Mouse (Mus musculus): ENCODE results near the gene Rad51. TPM values are rescaled to one million over a fixed set of nuclear protein-coding genes. Genes with fewer than 3 reads are reported as not detected.

Gene Rad51
- polyA plus RNA-seq, 1 experiment = 11.9 TPM

DNA sequence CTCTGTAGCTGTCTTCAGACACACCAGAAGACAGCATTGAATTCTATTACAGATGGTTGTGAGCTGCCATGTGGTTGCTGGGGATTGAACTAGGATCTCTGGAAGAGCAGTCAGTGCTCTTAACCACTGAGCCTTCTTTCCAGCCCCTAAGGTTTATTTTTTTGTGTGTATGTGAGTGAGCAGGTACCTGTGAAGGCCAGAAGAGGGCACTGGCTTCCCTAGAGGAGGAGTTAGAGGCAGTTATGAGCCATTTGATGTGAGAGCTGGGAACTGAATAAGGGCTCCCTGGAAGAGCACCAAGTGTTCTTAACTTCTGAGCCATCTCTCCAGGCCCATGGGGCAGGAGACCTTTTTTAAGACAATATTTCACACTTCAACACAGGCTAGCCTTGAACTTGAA is 52.8 kb downstream of the Rad51 start:
- no peak for TF ChIP-seq CTCF (IDR thresholded peaks at IDR 0.05; ENCODE audit: borderline replicate concordance, extremely low read depth, insufficient read depth, insufficient read length)
- no peak for TF ChIP-seq POLR2A (IDR thresholded peaks at IDR 0.05; ENCODE audit: borderline replicate concordance, extremely low read depth, insufficient read depth, insufficient read length, poor library complexity, severe bottlenecking)
- no peak for DNase-seq (ENCODE audit: low read depth)

DNA sequence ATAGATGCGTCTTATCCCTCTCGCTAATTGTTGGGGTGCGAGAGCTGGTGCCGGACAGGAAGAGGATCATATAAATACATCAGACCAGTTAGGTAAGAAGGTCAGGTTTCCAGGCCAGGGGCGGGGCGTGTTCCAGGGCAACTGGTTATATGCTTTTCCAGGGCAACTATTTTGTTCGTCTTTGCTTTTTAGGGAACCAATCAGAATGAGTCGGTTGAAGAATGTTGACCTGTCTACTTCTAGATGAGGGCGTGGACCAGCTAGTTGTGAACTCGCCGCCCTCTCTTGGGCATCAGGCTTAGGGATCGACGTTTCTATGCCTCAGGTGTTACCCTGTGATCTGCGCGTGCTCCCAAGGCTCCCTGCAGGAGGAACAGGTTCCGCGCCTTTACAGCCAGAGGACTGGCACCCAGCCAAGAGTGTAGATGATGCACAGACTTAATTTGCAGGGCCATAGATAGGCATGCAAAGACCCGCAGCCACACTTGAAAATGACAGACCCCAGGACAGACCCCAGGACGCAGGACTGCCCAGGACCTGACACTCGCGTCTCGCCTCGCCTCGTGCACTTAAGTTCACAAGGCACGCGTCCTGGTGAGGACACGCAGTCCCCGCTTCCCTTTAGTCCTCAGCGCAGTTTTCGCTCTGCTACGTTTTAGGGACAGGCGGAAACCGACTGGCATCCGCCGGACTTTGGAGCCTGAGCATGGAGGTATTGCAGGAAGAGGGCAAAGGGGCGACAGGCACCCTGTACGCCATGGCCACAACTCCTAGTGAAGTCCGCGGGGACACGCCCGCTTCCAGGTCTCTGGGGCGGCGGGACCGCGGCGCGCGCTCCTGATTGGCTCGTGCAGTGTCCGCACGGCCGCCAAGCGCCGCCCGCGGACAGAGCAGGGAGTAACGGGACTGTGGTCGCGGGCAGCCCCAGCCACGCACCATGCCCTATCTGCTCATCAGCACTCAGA is 54.6 kb downstream of the Rad51 start, which contains the start of gene Gchfr:
Gchfr (plus strand) TSS at position 873 of the 965 bp plus-strand sequence.
- TF ChIP-seq POLR2A (IDR thresholded peaks at IDR 0.05; ENCODE audit: borderline replicate concordance, extremely low read depth, insufficient read depth, insufficient read length, poor library complexity, severe bottlenecking) (no peak), CTCF (IDR thresholded peaks at IDR 0.05; ENCODE audit: borderline replicate concordance, extremely low read depth, insufficient read depth, insufficient read length) (no peak)
- DNase-seq (ENCODE audit: low read depth) = peak; percentile 75

DNA sequence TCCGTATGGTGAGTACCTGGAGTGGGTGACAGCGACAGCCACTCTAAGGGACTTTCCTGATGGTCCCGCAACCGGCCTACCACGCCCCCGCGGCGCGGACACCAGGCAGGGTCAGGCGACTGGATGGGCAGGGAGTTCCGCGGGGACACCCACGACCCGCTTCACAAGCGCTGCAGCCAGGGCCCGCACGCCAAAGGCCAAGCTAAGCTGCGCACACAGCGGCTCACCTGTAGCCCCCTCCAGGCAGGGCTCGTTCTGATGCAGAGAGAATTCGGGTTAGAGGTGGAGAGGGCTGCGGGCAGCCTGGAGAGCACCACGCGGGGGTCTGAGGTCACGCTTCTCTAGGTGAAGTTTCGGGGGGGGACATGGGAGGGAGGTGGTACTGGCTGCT is 55.3 kb downstream of the Rad51 start:
- no peak for TF ChIP-seq POLR2A (IDR thresholded peaks at IDR 0.05; ENCODE audit: borderline replicate concordance, extremely low read depth, insufficient read depth, insufficient read length, poor library complexity, severe bottlenecking)
- no peak for TF ChIP-seq CTCF (IDR thresholded peaks at IDR 0.05; ENCODE audit: borderline replicate concordance, extremely low read depth, insufficient read depth, insufficient read length)
- no peak for DNase-seq (ENCODE audit: low read depth)

DNA sequence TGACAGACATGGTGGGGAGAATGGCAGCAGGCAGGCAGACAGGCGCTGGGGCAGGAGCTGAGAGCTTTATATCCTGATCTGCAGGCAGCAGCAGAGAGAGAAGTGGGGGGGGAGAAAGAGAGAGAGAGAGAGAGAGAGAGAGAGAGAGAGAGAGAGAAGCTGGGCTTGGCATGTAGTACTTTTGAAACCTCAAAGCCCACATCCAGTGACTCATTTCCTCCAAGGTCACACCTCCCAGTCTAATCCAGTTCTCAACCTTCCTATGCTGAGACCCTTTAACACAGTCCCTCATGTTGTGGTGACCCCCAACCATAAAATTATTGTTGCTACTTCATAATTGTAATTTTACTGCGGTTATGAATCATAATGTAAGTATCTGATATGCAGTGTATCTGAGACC is 57.7 kb downstream of the Rad51 start:
- TF ChIP-seq POLR2A (IDR thresholded peaks at IDR 0.05; ENCODE audit: borderline replicate concordance, extremely low read depth, insufficient read depth, insufficient read length, poor library complexity, severe bottlenecking) = no peak
- TF ChIP-seq CTCF (IDR thresholded peaks at IDR 0.05; ENCODE audit: borderline replicate concordance, extremely low read depth, insufficient read depth, insufficient read length) = no peak
- no peak for DNase-seq (ENCODE audit: low read depth)

DNA sequence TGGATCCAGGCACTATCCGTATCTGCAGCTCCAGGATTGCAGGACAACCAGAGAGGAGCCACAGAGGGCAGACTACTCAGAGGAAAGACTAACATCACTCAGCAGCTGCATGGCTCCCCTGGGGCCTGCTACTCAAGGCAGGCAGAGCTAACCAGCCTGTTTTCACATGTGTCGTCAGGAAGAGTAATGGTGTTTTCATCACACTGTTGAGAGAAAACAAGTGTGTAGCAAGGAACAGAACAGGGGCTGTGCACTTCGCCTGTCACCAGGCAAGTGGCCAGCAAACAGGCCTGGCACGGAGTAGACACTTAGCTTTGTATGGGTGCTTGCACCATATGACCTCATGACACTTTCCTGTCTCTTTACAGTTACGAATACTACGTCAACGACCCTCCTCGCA is 59.0 kb downstream of the Rad51 start:
- TF ChIP-seq POLR2A (IDR thresholded peaks at IDR 0.05; ENCODE audit: borderline replicate concordance, extremely low read depth, insufficient read depth, insufficient read length, poor library complexity, severe bottlenecking) (no peak), CTCF (IDR thresholded peaks at IDR 0.05; ENCODE audit: borderline replicate concordance, extremely low read depth, insufficient read depth, insufficient read length) (no peak)
- DNase-seq (ENCODE audit: low read depth) = no peak

DNA sequence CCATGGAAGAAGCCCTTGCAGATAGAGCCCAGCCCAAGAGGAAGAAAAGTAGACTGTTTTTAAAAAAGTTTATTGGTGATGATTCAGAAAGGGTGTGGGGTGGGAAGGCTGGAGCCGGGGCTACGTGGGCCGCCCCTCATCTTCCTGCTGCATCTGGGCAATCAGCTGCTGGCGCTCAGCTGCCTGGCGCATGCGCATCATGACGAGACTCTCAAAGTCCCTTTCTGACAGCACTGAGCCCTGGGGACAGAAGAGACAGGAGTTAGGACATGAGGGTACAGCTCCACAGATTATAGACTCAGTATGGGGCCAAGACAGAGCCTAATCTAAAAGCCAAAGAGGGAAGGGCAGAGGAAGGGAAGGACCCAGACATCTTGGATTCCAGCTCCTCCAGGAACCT is 59.9 kb downstream of the Rad51 start:
- TF ChIP-seq POLR2A (IDR thresholded peaks at IDR 0.05; ENCODE audit: borderline replicate concordance, extremely low read depth, insufficient read depth, insufficient read length, poor library complexity, severe bottlenecking) (no peak), CTCF (IDR thresholded peaks at IDR 0.05; ENCODE audit: borderline replicate concordance, extremely low read depth, insufficient read depth, insufficient read length) (no peak)
- DNase-seq (ENCODE audit: low read depth) = peak; percentile 14

DNA sequence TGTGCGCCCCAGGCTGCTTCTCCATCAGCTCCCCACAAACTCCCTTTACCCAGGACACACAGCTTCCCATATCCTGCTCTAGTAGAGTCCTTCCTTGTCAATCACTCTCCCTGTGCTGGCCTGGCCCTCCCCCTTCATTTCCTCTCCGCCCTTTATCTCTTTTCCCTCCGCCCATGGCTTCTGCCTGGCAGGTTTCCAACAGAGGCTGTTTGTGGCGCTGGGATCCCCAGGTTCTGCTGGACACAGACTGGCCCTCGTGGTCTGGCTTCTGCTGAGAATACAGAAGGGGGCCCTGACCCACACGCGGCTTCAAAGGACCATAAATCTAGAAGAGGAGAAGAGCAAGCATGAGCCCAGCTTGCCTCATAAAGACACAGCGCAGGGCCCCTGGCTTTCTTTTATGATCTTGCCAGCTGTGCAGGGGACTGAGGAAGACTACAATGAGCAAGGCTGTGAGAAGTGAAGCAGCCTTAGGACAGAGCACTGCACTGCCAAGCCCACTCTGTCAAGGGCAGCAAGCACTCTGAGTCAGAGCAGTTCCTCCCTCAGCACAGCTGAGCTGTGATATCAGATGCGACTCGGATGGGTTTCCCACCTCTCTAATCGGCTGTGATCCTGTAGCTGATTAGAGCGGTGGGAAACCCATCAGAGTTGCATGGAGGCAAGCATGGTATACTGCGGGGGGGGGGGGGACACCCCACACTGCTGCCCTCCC is 60.4 kb downstream of the Rad51 start:
- peak; percentile 62 for DNase-seq (ENCODE audit: low read depth)
- TF ChIP-seq CTCF (IDR thresholded peaks at IDR 0.05; ENCODE audit: borderline replicate concordance, extremely low read depth, insufficient read depth, insufficient read length) = no peak
- TF ChIP-seq POLR2A (IDR thresholded peaks at IDR 0.05; ENCODE audit: borderline replicate concordance, extremely low read depth, insufficient read depth, insufficient read length, poor library complexity, severe bottlenecking) = no peak

DNA sequence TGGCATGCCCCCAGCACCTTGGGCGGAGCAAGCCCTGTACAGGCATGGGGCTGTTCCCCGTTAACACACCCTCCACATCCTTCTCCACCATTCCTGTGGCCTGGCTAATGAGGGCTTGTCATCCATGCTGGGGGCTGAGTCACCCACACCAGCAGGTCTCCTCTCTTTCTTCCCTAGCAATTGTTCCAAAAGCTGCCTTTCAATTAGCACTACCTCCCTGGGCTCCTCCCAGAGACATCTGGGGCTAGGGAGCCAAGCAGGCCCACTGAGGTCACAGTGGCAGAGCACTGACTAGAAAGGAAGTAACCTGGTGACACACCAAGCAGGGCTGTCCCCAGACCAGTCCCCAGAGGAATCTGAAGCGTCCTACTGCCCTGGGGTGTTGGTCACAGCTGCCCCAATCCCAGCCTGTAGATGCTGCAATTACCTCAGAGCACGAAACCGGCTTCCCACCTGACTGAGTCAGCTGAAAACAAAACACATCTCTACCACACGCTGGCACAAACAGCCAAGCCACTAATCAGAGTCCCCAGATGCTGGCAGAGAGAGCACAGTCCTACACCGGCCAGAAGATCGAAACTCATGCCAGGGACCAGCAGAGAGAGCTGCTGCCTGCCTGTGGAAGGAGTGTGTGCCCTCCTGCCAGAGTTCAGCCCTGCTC is 61.5 kb downstream of the Rad51 start, which contains the start of gene Gm14137:
Gm14137 (plus strand) TSS at position 519 of the 661 bp plus-strand sequence.
- DNase-seq (ENCODE audit: low read depth) = peak; percentile 35
- no peak for TF ChIP-seq CTCF (IDR thresholded peaks at IDR 0.05; ENCODE audit: borderline replicate concordance, extremely low read depth, insufficient read depth, insufficient read length)
- TF ChIP-seq POLR2A (IDR thresholded peaks at IDR 0.05; ENCODE audit: borderline replicate concordance, extremely low read depth, insufficient read depth, insufficient read length, poor library complexity, severe bottlenecking) = no peak

DNA sequence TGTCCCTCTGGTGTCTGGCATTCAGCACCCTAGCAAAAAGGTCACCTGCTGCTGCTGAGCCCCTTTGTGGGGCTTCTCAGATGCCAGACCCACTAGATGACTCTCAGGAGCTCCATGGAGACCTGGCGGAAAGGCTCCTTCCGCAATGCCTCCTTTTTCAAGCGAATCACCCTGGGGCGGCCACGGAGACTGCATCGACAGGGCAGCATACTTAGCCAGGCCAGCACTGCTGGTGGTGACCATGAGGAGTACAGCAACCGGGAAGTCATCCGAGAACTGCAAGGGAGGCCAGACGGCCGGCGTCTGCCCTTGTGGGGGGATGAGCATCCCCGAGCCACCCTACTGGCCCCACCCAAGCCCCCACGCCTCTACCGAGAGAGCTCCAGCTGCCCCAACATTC is 62.3 kb downstream of the Rad51 start:
- no peak for TF ChIP-seq CTCF (IDR thresholded peaks at IDR 0.05; ENCODE audit: borderline replicate concordance, extremely low read depth, insufficient read depth, insufficient read length)
- no peak for TF ChIP-seq POLR2A (IDR thresholded peaks at IDR 0.05; ENCODE audit: borderline replicate concordance, extremely low read depth, insufficient read depth, insufficient read length, poor library complexity, severe bottlenecking)
- no peak for DNase-seq (ENCODE audit: low read depth)

DNA sequence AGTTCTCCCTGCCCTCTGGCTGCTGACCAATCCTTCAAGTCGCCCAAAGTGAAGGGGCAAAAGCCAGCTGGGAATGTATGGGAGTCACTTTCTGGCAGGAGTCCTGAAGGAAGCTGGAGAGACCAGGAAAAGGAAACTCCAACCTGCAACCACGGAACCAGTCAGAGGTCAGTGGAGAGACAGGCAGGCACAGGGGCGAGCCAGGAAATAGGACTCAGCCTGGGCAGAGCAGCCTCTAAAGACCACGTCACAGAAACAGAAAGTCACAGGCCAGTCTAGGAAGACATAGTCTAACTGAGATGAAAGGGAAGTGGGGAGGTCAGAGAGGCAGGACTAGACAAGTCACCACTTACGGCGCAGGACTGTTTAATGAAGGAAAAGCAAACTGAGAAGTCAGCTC is 63.0 kb downstream of the Rad51 start:
- DNase-seq (ENCODE audit: low read depth) = no peak
- TF ChIP-seq CTCF (IDR thresholded peaks at IDR 0.05; ENCODE audit: borderline replicate concordance, extremely low read depth, insufficient read depth, insufficient read length) (no peak), POLR2A (IDR thresholded peaks at IDR 0.05; ENCODE audit: borderline replicate concordance, extremely low read depth, insufficient read depth, insufficient read length, poor library complexity, severe bottlenecking) (no peak)

DNA sequence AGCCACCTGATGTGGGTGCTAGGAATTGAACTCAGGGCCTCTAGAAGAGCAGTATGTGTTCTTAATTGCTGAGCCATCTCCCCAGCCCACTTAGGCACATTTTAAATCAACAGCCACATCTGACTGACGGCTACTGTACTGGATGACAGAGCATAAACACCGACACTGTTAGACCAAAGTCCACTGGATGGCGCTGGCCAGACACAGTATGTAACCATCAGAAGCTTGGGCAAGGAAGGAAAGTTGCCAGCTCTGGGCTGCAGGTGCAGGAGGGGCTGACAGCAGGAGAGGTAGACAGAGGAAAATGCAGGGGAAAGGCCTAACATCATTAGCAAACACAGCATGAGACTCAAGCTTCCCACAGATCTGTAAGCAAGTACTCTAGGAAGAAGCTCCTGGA is 64.2 kb downstream of the Rad51 start:
- no peak for TF ChIP-seq CTCF (IDR thresholded peaks at IDR 0.05; ENCODE audit: borderline replicate concordance, extremely low read depth, insufficient read depth, insufficient read length)
- TF ChIP-seq POLR2A (IDR thresholded peaks at IDR 0.05; ENCODE audit: borderline replicate concordance, extremely low read depth, insufficient read depth, insufficient read length, poor library complexity, severe bottlenecking) = no peak
- DNase-seq (ENCODE audit: low read depth) = no peak
